Mouse (Mus musculus): Measurements from ENCODE around the gene Naaladl2. TPM values are rescaled to one million over a fixed set of nuclear protein-coding genes. Genes with fewer than 3 reads are reported as not detected.
"Not testable (repeated sequence)": the region's sequence is repeated elsewhere in the genome, so short reads cannot be mapped to it uniquely, and the experiment has no call there.

Gene Naaladl2
- polyA plus RNA-seq, 1 experiment from 2014 or later: 3.8 TPM

DNA sequence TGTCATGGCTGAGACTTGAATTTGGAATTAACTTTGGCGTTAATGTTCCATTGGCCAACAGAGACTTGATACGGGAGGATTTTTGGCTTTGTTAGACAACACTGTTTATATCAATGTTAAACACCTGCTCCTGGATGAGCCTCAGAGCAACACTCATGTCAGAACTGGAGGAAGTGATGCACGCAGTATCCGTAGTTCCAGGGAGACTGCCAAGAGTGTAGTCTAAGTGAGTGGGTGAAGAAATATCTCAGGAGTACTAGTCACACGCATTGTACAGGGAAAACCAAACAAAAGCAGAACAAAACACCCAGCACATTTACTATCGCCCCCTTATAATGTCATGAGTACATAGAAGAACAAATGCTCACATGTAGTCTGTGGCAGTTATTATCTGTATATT, 703.4 kb downstream of the Naaladl2 start:
- no peaks in the 10 kb centered on the region for H3K9me3 ChIP-seq (replicated peaks)
- WGBS: 84% methylated on average over 6 of the region's 6 CpGs

GRCm38 (mm10) chr3:24432761-24433160, 711.3 kb downstream of the Naaladl2 start:
- Histone ChIP-seq H3K9me3 (replicated peaks) (no peaks in the 10 kb centered on the region), H3K4me2 (no peak overlapping the region), H3K27me3 (no peaks in the 10 kb centered on the region), H3K4me3 (replicated peaks) (no peak overlapping the region), H3K27ac (no peak overlapping the region), H3K9ac (no peak overlapping the region), H3K36me3 (no peaks in the 10 kb centered on the region), H3K4me1 (no peaks in the 10 kb centered on the region)
- ATAC-seq (replicated peaks; ENCODE audit: low FRiP score): no peak
- 78% methylated on average over 3 of the region's 3 CpGs for WGBS

More for the DNA sequence above, 703.4 kb downstream of the Naaladl2 start:
- no peak for ATAC-seq (replicated peaks; ENCODE audit: low FRiP score)
- Histone ChIP-seq H3K27ac (no peak overlapping the region), H3K36me3 (no peaks in the 10 kb centered on the region), H3K9ac (no peak overlapping the region), H3K4me2 (no peak overlapping the region), H3K4me1 (no peaks in the 10 kb centered on the region), H3K4me3 (replicated peaks) (no peak overlapping the region), H3K27me3 (no peaks in the 10 kb centered on the region)

DNA sequence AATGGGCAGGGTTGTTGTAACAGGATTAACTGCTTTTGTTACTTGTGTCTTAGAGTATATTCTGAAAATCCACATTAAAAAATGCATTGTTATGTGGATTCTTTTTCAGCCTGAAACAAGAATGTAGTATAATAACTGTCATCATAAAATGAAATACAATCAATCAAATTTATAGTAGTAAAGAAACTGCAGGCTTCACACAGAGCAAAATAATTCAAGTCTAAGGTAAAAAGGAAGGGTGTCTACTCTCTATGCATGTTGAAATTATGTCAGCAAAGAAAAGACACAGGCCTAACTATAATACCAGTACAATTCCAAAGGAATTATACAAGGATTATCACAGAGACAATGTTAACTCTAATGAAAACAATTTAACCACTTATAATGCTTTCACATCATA, 752.3 kb downstream of the Naaladl2 start:
- no peaks in the 10 kb centered on the region for H3K9me3 ChIP-seq (replicated peaks)
- no peaks in the 10 kb centered on the region for H3K36me3 ChIP-seq
- no peaks in the 10 kb centered on the region for H3K4me1 ChIP-seq
- no peak overlapping the region for H3K27ac ChIP-seq
- no peak for ATAC-seq (replicated peaks; ENCODE audit: low FRiP score)
- H3K4me3 ChIP-seq (replicated peaks): no peak overlapping the region
- no peak overlapping the region for H3K9ac ChIP-seq
- no peaks in the 10 kb centered on the region for H3K27me3 ChIP-seq
- no peak overlapping the region for H3K4me2 ChIP-seq

- Histone ChIP-seq H3K9ac (no peak overlapping the region), H3K4me2 (no peak overlapping the region), H3K4me1 (no peaks in the 10 kb centered on the region), H3K9me3 (replicated peaks) (no peaks in the 10 kb centered on the region), H3K36me3 (no peaks in the 10 kb centered on the region), H3K27me3 (no peaks in the 10 kb centered on the region), H3K4me3 (replicated peaks) (no peak overlapping the region), H3K27ac (no peak overlapping the region)
- ATAC-seq (replicated peaks; ENCODE audit: low FRiP score): no peak
- 65% methylated on average over 1 of the region's 1 CpGs for WGBS
Measured at GRCm38 (mm10) chr3:24391311-24391710, 752.8 kb downstream of the Naaladl2 start.

DNA sequence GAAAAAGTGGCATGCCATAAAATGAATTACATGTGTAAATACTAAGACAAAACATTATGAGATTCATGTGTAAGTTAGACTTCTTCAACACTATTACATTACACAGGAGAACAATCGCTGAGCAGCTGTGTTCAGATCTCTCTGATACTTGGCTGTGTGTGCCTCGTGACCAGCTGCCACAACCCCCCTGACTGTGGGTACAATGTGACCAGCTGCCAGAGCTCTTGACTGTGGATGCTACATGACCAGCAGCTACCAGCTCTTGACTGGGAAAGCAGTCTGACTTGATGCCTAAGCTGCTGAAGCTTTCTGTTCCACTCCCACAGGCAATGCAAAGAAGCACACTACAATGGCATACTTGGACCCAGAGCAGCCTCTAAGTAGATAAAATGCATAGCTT, 789.1 kb downstream of the Naaladl2 start:
- H3K36me3 ChIP-seq: no peaks in the 10 kb centered on the region
- H3K4me2 ChIP-seq: no peak overlapping the region
- H3K4me1 ChIP-seq: no peaks in the 10 kb centered on the region
- H3K27me3 ChIP-seq: no peaks in the 10 kb centered on the region
- no peaks in the 10 kb centered on the region for H3K9me3 ChIP-seq (replicated peaks)
- H3K4me3 ChIP-seq (replicated peaks): no peak overlapping the region
- WGBS: 72% methylated on average over 2 of the region's 2 CpGs
- no peak overlapping the region for H3K9ac ChIP-seq
- ATAC-seq (replicated peaks; ENCODE audit: low FRiP score): no peak
- H3K27ac ChIP-seq: no peak overlapping the region

- Histone ChIP-seq H3K27ac (no peak overlapping the region), H3K4me2 (no peak overlapping the region), H3K9me3 (replicated peaks) (no peaks in the 10 kb centered on the region), H3K27me3 (no peaks in the 10 kb centered on the region), H3K4me3 (replicated peaks) (no peak overlapping the region), H3K4me1 (no peaks in the 10 kb centered on the region), H3K9ac (no peak overlapping the region), H3K36me3 (no peaks in the 10 kb centered on the region)
- 62% methylated on average over 11 of the region's 11 CpGs for WGBS
- ATAC-seq (replicated peaks; ENCODE audit: low FRiP score): peak; percentile 49; the same call in 1 of the 2 replicates
Measured at GRCm38 (mm10) chr3:24321489-24322405, 822.3 kb downstream of the Naaladl2 start.

GRCm38 (mm10) chr3:24314658-24315297, 829.3 kb downstream of the Naaladl2 start:
- Histone ChIP-seq H3K27ac (no peak overlapping the region), H3K4me2 (no peak overlapping the region), H3K9ac (no peak overlapping the region), H3K4me3 (replicated peaks) (no peak overlapping the region), H3K9me3 (replicated peaks) (no peaks in the 10 kb centered on the region), H3K4me1 (no peaks in the 10 kb centered on the region), H3K27me3 (no peaks in the 10 kb centered on the region), H3K36me3 (no peaks in the 10 kb centered on the region)
- WGBS: 72% methylated on average over 4 of the region's 4 CpGs
- no peak for ATAC-seq (replicated peaks; ENCODE audit: low FRiP score)

GRCm38 (mm10) chr3:24225418-24225817, 918.6 kb downstream of the Naaladl2 start:
- no peaks in the 10 kb centered on the region for H3K27me3 ChIP-seq
- H3K4me2 ChIP-seq: no peak overlapping the region
- no peak overlapping the region for H3K27ac ChIP-seq
- no peaks in the 10 kb centered on the region for H3K4me1 ChIP-seq
- WGBS: 77% methylated on average over 2 of the region's 2 CpGs
- no peaks in the 10 kb centered on the region for H3K9me3 ChIP-seq (replicated peaks)
- ATAC-seq (replicated peaks; ENCODE audit: low FRiP score): no peak
- no peak overlapping the region for H3K4me3 ChIP-seq (replicated peaks)
- H3K9ac ChIP-seq: no peak overlapping the region
- no peaks in the 10 kb centered on the region for H3K36me3 ChIP-seq

DNA sequence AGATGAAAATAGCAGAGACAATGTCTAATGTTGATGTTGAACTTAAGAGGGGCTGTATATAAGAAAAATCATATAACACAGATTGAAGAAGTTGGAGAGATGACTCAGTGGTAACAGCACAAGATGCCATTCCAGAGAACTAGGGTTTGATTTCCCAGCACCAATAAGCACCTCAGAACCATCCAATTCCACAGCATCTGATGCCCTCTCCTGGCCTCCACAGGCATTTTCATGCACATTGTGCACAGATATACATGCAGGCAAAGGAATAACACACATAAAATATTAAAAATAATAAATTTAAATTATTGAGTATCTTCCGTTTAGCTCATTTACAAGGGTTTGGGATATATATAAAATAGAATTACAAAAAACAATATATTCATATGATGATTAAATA, 926.6 kb downstream of the Naaladl2 start:
- Histone ChIP-seq H3K9me3 (replicated peaks) (no peaks in the 10 kb centered on the region), H3K27ac (no peak overlapping the region), H3K36me3 (no peaks in the 10 kb centered on the region), H3K4me3 (replicated peaks) (no peak overlapping the region), H3K27me3 (no peaks in the 10 kb centered on the region), H3K4me2 (no peak overlapping the region), H3K4me1 (no peaks in the 10 kb centered on the region), H3K9ac (no peak overlapping the region)
- ATAC-seq (replicated peaks; ENCODE audit: low FRiP score): no peak
- 89% methylated on average over 1 of the region's 1 CpGs for WGBS

DNA sequence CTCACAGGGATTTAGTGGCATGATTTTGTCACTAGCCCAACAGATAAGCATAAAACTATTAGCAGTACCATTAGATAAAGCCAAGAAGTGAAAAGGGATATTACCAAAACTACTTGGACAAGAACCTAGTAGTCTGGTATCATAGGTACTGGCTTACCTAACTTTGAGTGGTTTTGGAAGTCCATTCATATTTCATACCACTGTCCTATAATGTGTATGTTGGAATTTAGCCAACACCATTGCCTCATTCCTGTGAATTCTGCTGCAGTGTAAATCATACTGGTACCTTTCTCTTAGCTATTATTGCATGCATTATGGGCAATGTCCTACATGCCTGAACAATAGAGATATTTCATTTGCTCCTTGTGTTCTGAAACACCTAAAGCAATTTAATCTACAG, 977.5 kb downstream of the Naaladl2 start:
- H3K9me3 ChIP-seq (replicated peaks): no peaks in the 10 kb centered on the region
- ATAC-seq (replicated peaks; ENCODE audit: low FRiP score): no peak
- H3K4me3 ChIP-seq (replicated peaks): no peak overlapping the region
- H3K27ac ChIP-seq: no peak overlapping the region
- no peaks in the 10 kb centered on the region for H3K27me3 ChIP-seq
- H3K36me3 ChIP-seq: no peaks in the 10 kb centered on the region
- no peak overlapping the region for H3K9ac ChIP-seq
- H3K4me1 ChIP-seq: no peaks in the 10 kb centered on the region
- H3K4me2 ChIP-seq: no peak overlapping the region

- Histone ChIP-seq H3K27me3 (no peaks in the 10 kb centered on the region), H3K4me1 (no peaks in the 10 kb centered on the region), H3K36me3 (no peaks in the 10 kb centered on the region), H3K4me2 (no peak overlapping the region), H3K9me3 (replicated peaks) (no peaks in the 10 kb centered on the region), H3K9ac (no peak overlapping the region), H3K27ac (no peak overlapping the region), H3K4me3 (replicated peaks) (no peak overlapping the region)
- no peak for ATAC-seq (replicated peaks; ENCODE audit: low FRiP score)
Measured at GRCm38 (mm10) chr3:24163992-24164391, 980.1 kb downstream of the Naaladl2 start.

GRCm38 (mm10) chr3:24151086-24151815, 992.8 kb downstream of the Naaladl2 start:
- not testable (repeated sequence) for H3K4me3 ChIP-seq (replicated peaks); H3K27me3 ChIP-seq; H3K36me3 ChIP-seq; H3K9ac ChIP-seq; H3K9me3 ChIP-seq (replicated peaks); H3K27ac ChIP-seq; H3K4me1 ChIP-seq; ATAC-seq (replicated peaks; ENCODE audit: low FRiP score); H3K4me2 ChIP-seq
- 82% methylated on average over 4 of the region's 4 CpGs for WGBS

Data from kidney, embryonic 15.5 days (tissue).